Mouse (Mus musculus): ENCODE data around the gene Pheta1. TPM values are rescaled to one million over a fixed set of nuclear protein-coding genes. Genes with fewer than 3 reads are reported as not detected.
"Not testable (repeated sequence)": the region's sequence is repeated elsewhere in the genome, so short reads cannot be mapped to it uniquely, and the experiment has no call there.

The Pheta1 gene
- polyA plus RNA-seq, 1 experiment from 2014 or later, result 22.7 TPM

GRCm38 (mm10) chr5:121846322-121846721 is 2.5 kb upstream of the Pheta1 start:
- no peaks in the 10 kb centered on the region; the same call in 1 of the 2 replicates for H3K27me3 ChIP-seq (replicated peaks; ENCODE audit: insufficient read depth, low read length)
- no peak overlapping the region for H3K9ac ChIP-seq (replicated peaks; ENCODE audit: low read depth)
- H3K9me3 ChIP-seq (ENCODE audit: low read length), result no peaks in the 10 kb centered on the region
- ATAC-seq (no peak), DNase-seq (ENCODE audit: low spot score) (no peak)
- H3K36me3 ChIP-seq (ENCODE audit: insufficient read depth, low read length), result no peaks in the 10 kb centered on the region
- H3K4me1 ChIP-seq (ENCODE audit: insufficient read depth, low read depth, low read length), result peaks cover 18% of the 10 kb centered on the region
- H3K27ac ChIP-seq (ENCODE audit: low read length), result no peak overlapping the region
- no peak overlapping the region for H3K4me3 ChIP-seq (ENCODE audit: low read depth, low read length)
- no peak overlapping the region for H3K4me2 ChIP-seq (replicated peaks; ENCODE audit: low read depth, low read length)
- 78% methylated on average over 11 of the region's 11 CpGs for WGBS
- no peak for TF ChIP-seq CTCF (IDR thresholded peaks at IDR 0.05)
- no peak for TF ChIP-seq EP300 (IDR thresholded peaks at IDR 0.05)

- H3K9me3 ChIP-seq (ENCODE audit: low read length); ATAC-seq; H3K4me3 ChIP-seq (ENCODE audit: low read depth, low read length); H3K36me3 ChIP-seq (ENCODE audit: insufficient read depth, low read length); DNase-seq (ENCODE audit: low spot score); H3K9ac ChIP-seq (replicated peaks; ENCODE audit: low read depth); H3K27ac ChIP-seq (ENCODE audit: low read length); H3K27me3 ChIP-seq (replicated peaks; ENCODE audit: insufficient read depth, low read length); H3K4me2 ChIP-seq (replicated peaks; ENCODE audit: low read depth, low read length): not testable (repeated sequence)
- peaks cover 17% of the 10 kb centered on the region for H3K4me1 ChIP-seq (ENCODE audit: insufficient read depth, low read depth, low read length)
- WGBS, result 82% methylated on average over 3 of the region's 3 CpGs
Observed at GRCm38 (mm10) chr5:121847269-121847668, 1.5 kb upstream of the Pheta1 start.

DNA sequence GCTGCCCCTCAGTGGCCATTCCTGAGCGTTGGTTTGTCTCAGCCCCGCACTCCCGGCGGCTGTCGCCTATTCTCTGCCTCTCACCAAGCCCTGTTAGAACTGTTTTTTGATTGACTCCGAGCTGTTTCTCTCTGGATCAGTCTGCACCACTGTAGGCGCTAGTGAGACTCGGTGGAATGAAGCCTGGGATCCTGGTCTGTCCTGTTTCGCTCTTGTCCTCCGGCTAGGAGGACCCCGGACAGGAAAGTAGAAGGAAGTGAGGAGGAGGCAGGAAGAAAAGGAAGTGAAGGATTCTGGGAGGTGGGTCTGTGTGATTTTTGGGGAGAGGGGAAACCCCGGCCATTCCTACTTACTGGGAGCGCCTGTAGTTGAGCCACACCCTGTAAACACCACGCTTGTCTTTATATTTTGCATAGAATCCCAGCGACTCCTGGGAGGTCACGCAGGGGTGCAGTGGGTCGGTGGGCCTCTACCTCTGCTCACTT is 707 bp upstream of the Pheta1 start:
- peak; percentile 81 for DNase-seq (ENCODE audit: low spot score)
- no peaks in the 10 kb centered on the region for H3K9me3 ChIP-seq (ENCODE audit: low read length)
- H3K27me3 ChIP-seq (replicated peaks; ENCODE audit: insufficient read depth, low read length), result no peaks in the 10 kb centered on the region; the same call in 1 of the 2 replicates
- H3K4me2 ChIP-seq (replicated peaks; ENCODE audit: low read depth, low read length), result peak overlapping the region; percentile 76
- peaks cover 12% of the 10 kb centered on the region for H3K4me1 ChIP-seq (ENCODE audit: insufficient read depth, low read depth, low read length)
- ATAC-seq, result peak; percentile 40
- peak overlapping the region; percentile 90 for H3K27ac ChIP-seq (ENCODE audit: low read length)
- peak overlapping the region; percentile 84 for H3K9ac ChIP-seq (replicated peaks; ENCODE audit: low read depth)
- under 1% methylated on average over 17 of the region's 17 CpGs for WGBS
- H3K36me3 ChIP-seq (ENCODE audit: insufficient read depth, low read length), result 0 out of 2 replicates have a peak, but pooled peaks cover 8% of the 10 kb centered on the region
- peak; percentile 62 for TF ChIP-seq CTCF (IDR thresholded peaks at IDR 0.05)
- TF ChIP-seq EP300 (IDR thresholded peaks at IDR 0.05), result no peak
- peak overlapping the region; percentile 96 for H3K4me3 ChIP-seq (ENCODE audit: low read depth, low read length)

- ATAC-seq, result no peak
- no peak for DNase-seq (ENCODE audit: low spot score)
- Histone ChIP-seq H3K4me3 (ENCODE audit: low read depth, low read length) (peak overlapping the region; percentile 96), H3K36me3 (ENCODE audit: insufficient read depth, low read length) (0 out of 2 replicates have a peak, but pooled peaks cover 13% of the 10 kb centered on the region), H3K27me3 (replicated peaks; ENCODE audit: insufficient read depth, low read length) (no peaks in the 10 kb centered on the region), H3K9ac (replicated peaks; ENCODE audit: low read depth) (peak overlapping the region; percentile 84), H3K27ac (ENCODE audit: low read length) (peak overlapping the region; percentile 59; the same call in 1 of the 2 replicates), H3K4me1 (ENCODE audit: insufficient read depth, low read depth, low read length) (peaks cover 11% of the 10 kb centered on the region), H3K9me3 (ENCODE audit: low read length) (no peaks in the 10 kb centered on the region), H3K4me2 (replicated peaks; ENCODE audit: low read depth, low read length) (peak overlapping the region; percentile 76)
- no peak for TF ChIP-seq EP300 (IDR thresholded peaks at IDR 0.05)
- WGBS, result 37% methylated on average over 20 of the region's 20 CpGs
Observed at GRCm38 (mm10) chr5:121849478-121850349, 930 bp downstream of the Pheta1 start.

DNA sequence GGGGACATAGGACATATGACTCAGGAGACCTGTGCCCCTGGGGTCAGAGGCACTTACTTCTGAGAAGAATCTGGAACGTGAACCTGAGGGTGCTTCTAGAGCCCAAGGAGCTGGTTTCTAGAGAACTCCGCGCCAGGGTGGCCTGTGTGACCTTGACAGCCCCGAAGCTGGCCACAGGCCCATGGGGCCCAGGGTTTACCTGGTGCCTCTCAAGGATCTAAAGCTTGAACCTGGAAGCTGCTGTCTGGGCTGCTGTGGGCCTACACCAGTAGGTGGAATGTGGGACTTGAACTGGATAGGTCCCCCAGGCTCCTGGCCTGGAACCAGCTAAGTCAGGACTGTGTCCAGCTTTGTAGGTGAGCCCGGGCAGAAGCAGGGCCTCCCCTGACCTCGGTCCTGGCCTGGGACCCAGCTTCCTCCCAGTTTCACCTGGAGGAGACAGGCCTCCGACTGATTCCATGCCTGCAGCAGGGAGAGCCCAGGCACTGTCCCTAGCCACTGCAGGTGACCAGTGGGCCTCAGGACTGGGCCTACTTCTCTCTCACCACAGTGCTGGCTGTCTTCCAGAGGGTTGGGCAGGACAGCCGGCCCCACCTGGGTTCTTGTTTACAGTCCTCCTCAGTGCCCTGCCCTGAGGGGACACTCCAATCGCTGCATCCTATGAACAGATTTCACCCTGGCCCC is 4.7 kb downstream of the Pheta1 start:
- Histone ChIP-seq H3K27ac (ENCODE audit: low read length) (peak overlapping the region; percentile 85), H3K36me3 (ENCODE audit: insufficient read depth, low read length) (0 out of 2 replicates have a peak, but pooled peaks cover 13% of the 10 kb centered on the region), H3K4me3 (ENCODE audit: low read depth, low read length) (no peak overlapping the region), H3K9ac (replicated peaks; ENCODE audit: low read depth) (0 out of 2 replicates have a peak overlapping the region, but pooled peaks have one; percentile 6), H3K9me3 (ENCODE audit: low read length) (no peaks in the 10 kb centered on the region), H3K4me1 (ENCODE audit: insufficient read depth, low read depth, low read length) (peaks cover 8% of the 10 kb centered on the region), H3K4me2 (replicated peaks; ENCODE audit: low read depth, low read length) (no peak overlapping the region), H3K27me3 (replicated peaks; ENCODE audit: insufficient read depth, low read length) (no peaks in the 10 kb centered on the region)
- WGBS, result 51% methylated on average over 9 of the region's 9 CpGs
- peak; percentile 86 for ATAC-seq
- DNase-seq (ENCODE audit: low spot score), result peak; percentile 92
- TF ChIP-seq EP300 (IDR thresholded peaks at IDR 0.05) (no peak), CTCF (IDR thresholded peaks at IDR 0.05) (no peak)

GRCm38 (mm10) chr5:121854768-121855167 is 6.0 kb downstream of the Pheta1 start:
- TF ChIP-seq CTCF (IDR thresholded peaks at IDR 0.05) (no peak), EP300 (IDR thresholded peaks at IDR 0.05) (no peak)
- H3K9me3 ChIP-seq (ENCODE audit: low read length), result no peaks in the 10 kb centered on the region
- DNase-seq (ENCODE audit: low spot score), result no peak
- H3K36me3 ChIP-seq (ENCODE audit: insufficient read depth, low read length), result 0 out of 2 replicates have a peak, but pooled peaks cover 13% of the 10 kb centered on the region
- no peak overlapping the region for H3K27ac ChIP-seq (ENCODE audit: low read length)
- no peaks in the 10 kb centered on the region for H3K27me3 ChIP-seq (replicated peaks; ENCODE audit: insufficient read depth, low read length)
- WGBS, result 76% methylated on average over 10 of the region's 10 CpGs
- no peak for ATAC-seq
- H3K4me2 ChIP-seq (replicated peaks; ENCODE audit: low read depth, low read length), result no peak overlapping the region
- no peak overlapping the region for H3K4me3 ChIP-seq (ENCODE audit: low read depth, low read length)
- no peak overlapping the region for H3K9ac ChIP-seq (replicated peaks; ENCODE audit: low read depth)
- H3K4me1 ChIP-seq (ENCODE audit: insufficient read depth, low read depth, low read length), result peaks cover 7% of the 10 kb centered on the region

Measured in lung, postnatal 0 days (tissue).